Mouse (Mus musculus): ENCODE results near the gene Cav1. TPM values are rescaled to one million over a fixed set of nuclear protein-coding genes. Genes with fewer than 3 reads are reported as not detected.

Gene Cav1
- polyA plus RNA-seq (2021; fragmentation: Nextera tagmentation): 13.5 TPM in 2 replicates
- long read RNA-seq, experiment 1, transcript Cav1-202 (2 exons, 2,746 nt): major isoform, 12 of 23 reads
- long read RNA-seq, experiment 1, transcript Cav1-201 (3 exons, 2,522 nt): minor isoform, 8 of 23 reads
- long read RNA-seq, experiment 1, partial matches to known transcripts: 3 of 23 reads
- long read RNA-seq, experiment 1, other reads (novel, unspliced or antisense): 0 of 23 reads
- long read RNA-seq, experiment 2, transcript Cav1-201 (3 exons, 2,522 nt): minor isoform, 21 of 95 reads
- long read RNA-seq, experiment 2, transcript Cav1-202 (2 exons, 2,746 nt): major isoform, 53 of 95 reads
- long read RNA-seq, experiment 2, partial matches to known transcripts: 16 of 95 reads
- long read RNA-seq, experiment 2, other reads (novel, unspliced or antisense): 2 of 95 reads

DNA sequence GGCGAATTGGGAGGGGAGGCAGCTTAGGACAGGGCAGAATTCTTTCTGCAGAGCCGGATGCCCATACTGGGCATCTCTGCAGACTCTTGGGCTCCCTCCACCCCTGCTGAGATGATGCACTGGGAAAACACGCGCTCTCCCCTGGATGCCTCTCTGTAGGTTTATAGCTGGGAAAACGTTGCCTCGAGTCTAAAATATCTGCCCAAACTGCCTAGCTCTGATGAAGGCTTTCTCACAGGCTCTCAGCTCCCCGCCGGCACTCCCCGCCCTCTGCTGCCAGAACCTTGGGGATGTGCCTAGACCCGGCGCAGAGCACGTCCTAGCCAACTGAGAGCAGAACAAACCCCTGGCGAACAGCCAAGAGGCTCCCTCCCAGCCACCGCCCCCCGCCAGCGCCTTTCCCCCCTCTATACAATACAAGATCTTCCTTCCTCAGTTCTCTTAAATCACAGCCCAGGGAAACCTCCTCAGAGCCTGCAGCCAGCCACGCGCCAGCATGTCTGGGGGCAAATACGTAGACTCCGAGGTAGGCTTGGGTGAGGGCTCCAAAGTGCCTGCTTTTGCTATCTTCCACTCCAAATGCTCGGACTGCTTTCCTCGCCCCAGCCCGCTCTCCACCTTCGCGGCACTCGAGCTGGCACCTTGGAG, at the start of gene Cav1:
TSS of gene Cav1 (plus strand) at position 382 of the 648 bp plus-strand sequence.

DNA sequence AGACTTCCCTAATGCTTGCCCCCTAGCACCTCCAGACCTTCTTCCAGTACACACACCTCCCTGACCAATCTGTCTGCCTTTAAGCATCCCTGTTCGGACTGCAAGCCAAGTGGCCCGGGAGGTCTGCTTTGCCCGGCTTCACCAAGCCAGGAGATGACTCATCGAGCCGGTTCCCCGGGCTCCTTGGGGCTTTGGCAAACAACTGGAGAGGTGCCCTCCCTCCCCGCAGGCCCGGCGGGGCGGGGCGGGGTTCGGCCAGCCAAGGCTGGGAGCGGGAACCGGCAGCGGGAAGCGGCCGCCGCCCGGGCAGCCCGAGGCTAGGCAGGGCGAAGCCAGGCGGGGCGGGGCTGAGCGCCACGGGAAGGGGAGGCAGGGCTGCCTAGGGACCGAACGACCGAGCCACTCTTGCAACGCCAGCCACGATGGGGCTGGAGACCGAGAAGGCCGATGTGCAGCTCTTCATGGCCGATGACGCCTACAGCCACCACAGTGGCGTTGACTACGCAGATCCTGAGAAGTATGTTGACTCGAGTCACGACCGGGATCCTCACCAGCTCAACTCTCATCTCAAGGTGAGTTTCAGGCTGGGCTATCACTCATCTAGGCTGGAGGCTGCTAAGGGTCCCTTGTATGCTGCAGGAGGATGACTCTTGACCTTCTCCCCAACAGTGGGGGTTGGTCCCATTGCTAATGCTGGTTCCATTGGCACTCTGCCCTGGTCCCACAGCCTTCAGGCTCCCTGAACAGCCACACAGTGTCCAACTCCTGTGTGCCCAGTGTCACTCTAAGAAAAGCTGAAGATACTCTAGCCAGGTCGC, 25.0 kb upstream of the Cav1 start, which contains the start of gene Cav2:
TSS of gene Cav2 (plus strand) at position 247 of the 818 bp plus-strand sequence.

Other genes starting within 250 kb of the Cav1 start
- gene Tes, start 241.2 kb upstream of the Cav1 start, polyA plus RNA-seq (2021; fragmentation: Nextera tagmentation): 1.4 and 1.5 TPM in 2 replicates
- gene Cav2, start 25.1 kb upstream of the Cav1 start, polyA plus RNA-seq (2021; fragmentation: Nextera tagmentation): 25.5 and 29.8 TPM in 2 replicates
- 0.69 and 0.82 TPM in 2 replicates for gene Met, start 157.5 kb downstream of the Cav1 start, polyA plus RNA-seq (2021; fragmentation: Nextera tagmentation)

All from layer of hippocampus, adult 6 months (tissue).